Mouse (Mus musculus) adrenal gland, postnatal 10 days (tissue): ENCODE results near the gene Ganc. TPM values are rescaled to one million over a fixed set of nuclear protein-coding genes. Genes with fewer than 3 reads are reported as not detected.

Source experiments
- DNase-seq: peaks from one replicate; pipeline ENCODE4 v3.0.0; 2021; ENCODE audit warnings: mixed read lengths
- long read RNA-seq, 2 experiments: library from polyadenylated mRNA; stranded (forward); transcript quantifications; one replicate each; pipeline ENCODE4 v2.0.0; 2021
- total RNA-seq, 2 experiments: library from RNA; stranded (reverse); gene quantifications; 2 replicates each; pipeline ENCODE4 v1.2.3; 2021

The Ganc gene
- 10 to 100 TPM; 30.3 to 45.3 TPM for total RNA-seq
- long read RNA-seq, experiment 1, full-length matches to known transcripts: 5 of 8 reads
- long read RNA-seq, experiment 1, partial matches to known transcripts: 2 of 8 reads
- long read RNA-seq, experiment 1, other reads (novel, unspliced or antisense): 1 of 8 reads
- long read RNA-seq, experiment 2, full-length matches to known transcripts: 7 of 15 reads
- long read RNA-seq, experiment 2, partial matches to known transcripts: 4 of 15 reads
- long read RNA-seq, experiment 2, other reads (novel, unspliced or antisense): 4 of 15 reads

GRCm38 (mm10) chr2:120403653-120403985 lies at the start of gene Ganc:
Ganc (plus strand) TSS chr2:120403896.
- DNase-seq: no peak

DNA sequence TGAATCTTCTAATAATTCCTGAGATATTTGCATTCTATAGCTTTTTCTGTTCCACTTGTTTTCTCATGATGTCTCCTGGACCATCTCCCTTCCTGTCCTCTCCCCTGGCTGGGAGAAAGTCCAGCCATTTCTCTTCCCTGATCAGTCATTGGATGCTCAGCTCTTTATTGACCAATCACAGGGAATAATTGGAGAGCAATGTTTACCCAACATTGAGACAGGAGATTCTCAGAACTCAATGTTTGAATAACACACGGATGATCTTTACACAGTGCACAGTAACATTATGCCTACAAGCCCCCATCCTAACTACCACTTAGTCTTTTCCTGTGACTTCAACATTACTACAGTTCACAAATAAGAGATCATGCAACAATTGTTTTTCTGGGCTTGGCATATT lies 43.3 kb upstream of the Ganc start:
- no peak for DNase-seq

GRCm38 (mm10) chr2:120366501-120366900 lies 37.2 kb upstream of the Ganc start:
- no peak for DNase-seq

- no peak for DNase-seq
Observed at GRCm38 (mm10) chr2:120367416-120368207, 36.1 kb upstream of the Ganc start.

GRCm38 (mm10) chr2:120373858-120374257 lies 29.8 kb upstream of the Ganc start:
- no peak for DNase-seq

DNA sequence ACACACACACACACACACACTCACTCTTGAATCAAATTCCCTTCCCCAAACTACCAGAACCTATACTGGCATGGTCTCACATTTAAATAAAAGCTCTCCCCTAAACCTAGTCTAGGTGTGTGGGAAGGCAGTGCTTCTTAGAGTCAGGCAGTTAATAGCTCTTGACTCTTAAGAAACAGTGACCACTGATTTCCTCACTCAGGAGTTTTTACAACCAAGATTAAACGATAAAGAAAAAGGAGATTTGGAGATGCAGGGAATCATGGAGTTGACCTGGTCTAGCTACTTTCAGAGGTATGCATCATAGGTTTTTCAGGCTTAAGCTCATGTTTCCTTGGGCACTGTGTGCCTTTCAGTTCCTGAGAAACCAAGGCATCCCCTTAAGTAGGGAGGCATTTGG lies 17.4 kb upstream of the Ganc start:
- no peak for DNase-seq

- DNase-seq: no peak
Observed at GRCm38 (mm10) chr2:120387291-120387690, 16.4 kb upstream of the Ganc start.

DNA sequence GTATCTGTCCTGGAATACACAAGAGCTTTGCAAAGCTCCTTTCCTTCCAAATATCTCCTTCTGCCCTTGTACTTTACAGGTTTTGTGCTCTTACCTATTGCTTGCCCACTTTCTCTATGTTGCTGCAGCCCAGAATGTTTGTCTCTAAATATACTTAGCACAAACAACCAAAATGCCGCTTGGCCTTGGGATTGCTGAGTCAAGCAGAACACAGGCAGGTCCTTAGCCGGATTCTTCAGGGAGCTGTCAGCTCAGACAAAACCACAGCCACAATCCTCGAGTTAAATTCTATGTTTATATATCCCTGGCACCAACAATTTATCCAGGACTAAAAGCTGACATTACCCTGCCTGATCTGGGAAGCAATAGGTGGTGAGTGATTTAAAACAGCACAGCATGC lies 14.3 kb upstream of the Ganc start:
- DNase-seq: peak; percentile 12

GRCm38 (mm10) chr2:120390934-120391333 lies 12.8 kb upstream of the Ganc start:
- DNase-seq: no peak

- DNase-seq: no peak
Observed at GRCm38 (mm10) chr2:120392406-120392805, 11.3 kb upstream of the Ganc start.

GRCm38 (mm10) chr2:120397951-120398350 lies 5.7 kb upstream of the Ganc start:
- no peak for DNase-seq

DNA sequence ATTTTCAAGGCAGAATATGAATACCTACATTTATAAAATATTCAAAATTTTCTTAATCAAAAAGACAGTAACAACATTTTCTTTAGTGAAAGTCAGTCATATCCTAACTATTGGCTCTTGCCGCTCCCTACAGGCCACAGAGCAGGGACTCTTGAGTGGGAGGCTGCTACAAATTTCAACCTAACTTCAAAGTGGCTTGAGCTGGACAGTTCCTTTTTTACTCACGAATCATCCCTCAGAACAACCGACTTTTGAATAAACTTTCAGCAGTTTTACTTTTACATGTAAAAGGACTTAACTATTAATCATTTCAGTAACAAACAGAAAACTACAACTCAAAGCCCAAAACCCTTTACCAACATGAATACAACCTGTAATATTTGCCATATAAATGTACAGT lies 883 bp upstream of the Ganc start:
- no peak for DNase-seq

GRCm38 (mm10) chr2:120403986-120404822 lies 508 bp downstream of the Ganc start, which contains the start of gene Tmem87a:
Tmem87a (minus strand) TSS chr2:120404113.
- peak; percentile 96 for DNase-seq

DNA sequence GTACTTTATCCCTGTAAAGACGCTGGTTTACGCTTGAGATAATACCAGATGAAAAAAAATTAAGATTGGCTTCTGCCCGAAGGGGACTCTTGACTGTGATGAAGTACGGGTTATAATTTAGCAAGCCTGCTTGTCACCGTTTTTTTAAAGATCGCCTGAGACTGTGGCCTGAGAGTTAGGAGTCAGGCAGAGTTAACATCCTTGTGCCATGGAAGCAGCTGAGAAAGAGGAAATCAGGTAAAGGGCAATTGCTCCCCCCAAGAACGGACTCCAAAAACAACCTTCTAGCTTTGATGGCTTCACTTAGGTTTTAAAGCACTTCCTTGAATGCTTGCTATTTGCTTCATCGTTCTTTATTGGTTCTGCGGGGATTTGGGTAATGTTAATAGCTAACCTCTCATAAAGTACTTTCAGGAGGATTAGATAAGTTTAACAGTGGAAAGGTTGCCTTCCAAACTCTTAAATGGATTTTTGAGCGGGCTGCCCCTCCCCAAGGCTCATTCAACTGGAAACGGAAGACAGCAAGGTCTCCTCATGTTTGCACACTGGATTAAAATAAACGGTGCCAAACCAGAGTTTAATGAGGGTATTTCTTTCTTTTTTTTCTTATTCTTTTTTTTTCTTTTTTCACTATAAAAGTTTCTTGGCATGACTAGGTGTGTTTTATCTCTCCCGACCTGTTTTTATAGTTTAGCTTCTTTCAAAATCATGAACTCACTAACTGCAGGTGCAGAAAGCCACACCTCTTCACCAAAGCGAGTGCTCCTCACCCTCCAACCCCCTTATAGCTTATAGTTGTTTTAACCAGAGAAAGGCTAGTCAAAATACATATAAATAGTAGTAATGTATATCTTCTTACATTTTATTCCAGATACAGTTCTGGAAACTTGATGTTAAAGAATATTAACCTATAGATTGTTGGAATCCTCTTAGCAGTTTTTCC lies 1.4 kb downstream of the Ganc start:
- DNase-seq: no peak

DNA sequence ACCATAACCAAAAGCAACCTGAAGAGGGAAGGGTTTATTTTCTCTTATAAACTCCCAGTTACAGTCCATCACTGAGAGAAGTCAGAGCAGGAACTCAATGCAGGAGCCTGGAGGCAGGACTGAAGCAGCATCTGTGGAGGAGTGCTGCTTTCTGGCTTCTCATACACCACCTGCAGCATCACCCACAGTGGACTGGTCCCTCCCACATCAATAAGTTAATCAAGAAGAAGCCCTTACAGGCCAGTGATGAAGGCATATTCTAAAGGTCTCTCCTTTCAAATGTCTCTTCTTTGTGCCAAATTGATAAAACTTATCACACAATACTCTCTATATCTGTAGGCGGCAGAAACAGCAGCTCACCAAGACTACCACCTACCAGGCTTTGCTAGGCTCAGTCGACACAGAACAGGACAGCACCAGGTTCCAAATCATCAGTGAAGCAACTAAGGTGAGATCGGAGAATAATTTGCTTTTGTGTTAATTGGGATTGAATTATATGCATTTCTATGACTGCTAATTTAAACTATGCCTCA lies 7.5 kb downstream of the Ganc start:
- DNase-seq: no peak

- DNase-seq: no peak
Observed at GRCm38 (mm10) chr2:120414113-120414512, 10.4 kb downstream of the Ganc start.

DNA sequence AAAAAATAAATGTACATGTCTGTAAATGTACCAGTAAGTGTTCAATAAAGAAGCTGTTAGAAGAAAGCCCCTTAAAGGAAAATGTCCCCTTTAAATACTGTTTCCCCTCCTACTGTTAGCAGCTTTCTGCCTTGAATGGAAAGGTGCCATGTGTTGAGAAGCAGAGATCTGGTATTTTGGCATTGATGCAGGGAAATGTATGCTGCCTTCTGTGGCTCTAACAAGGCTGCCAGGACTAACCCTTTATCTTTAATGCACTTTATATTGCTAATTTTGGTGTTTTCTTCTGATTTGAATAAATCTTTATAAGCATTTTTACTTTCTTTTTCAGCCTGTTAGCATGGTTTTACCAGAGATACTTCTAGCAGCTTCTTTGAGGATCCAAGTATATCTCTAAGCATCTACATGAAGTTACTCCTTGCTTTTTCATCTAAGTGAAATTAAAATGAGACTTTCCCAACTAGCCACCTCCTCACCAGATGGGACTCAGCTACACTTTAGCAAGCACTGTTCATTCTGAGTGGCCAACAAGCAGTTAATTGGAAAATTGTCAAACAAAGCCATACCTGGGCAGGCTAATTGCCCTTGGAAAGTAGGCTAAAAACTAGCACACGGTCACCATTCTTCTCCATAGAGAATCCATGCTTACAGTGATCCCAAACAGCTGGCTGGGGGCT lies 11.2 kb downstream of the Ganc start:
- DNase-seq: no peak

GRCm38 (mm10) chr2:120424386-120424785 lies 20.7 kb downstream of the Ganc start:
- no peak for DNase-seq

DNA sequence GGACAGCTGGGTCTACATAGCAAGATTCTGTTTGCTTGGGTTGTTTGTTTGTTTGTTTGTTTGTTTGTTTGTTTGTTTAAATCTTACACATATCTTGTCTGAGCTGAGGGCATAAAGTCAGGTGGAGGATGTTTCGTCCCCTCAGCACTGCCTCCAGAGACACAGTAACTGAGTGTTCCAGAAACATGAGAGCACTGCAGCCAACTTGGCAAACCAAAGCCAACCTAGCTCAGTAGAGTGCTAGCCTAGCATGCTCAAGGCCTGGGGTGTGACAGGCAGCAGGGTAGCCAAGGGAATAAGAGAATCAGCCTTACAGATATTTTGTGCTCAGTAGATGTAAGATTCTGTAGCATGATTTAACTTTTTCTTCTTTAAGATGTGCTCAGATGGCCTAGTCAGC lies 40.8 kb downstream of the Ganc start:
- no peak for DNase-seq

GRCm38 (mm10) chr2:120446373-120446772 lies 42.7 kb downstream of the Ganc start:
- DNase-seq: no peak

GRCm38 (mm10) chr2:120447306-120447705 lies 43.6 kb downstream of the Ganc start:
- no peak for DNase-seq
